Comparison of ENCODE assay signal across 8 mouse cellular contexts in genomic region chr2:34904849-34905542, GRCm38 (mm10). TPM values are rescaled to one million over a fixed set of nuclear protein-coding genes. Genes with fewer than 3 reads are reported as not detected.
A peak's percentile ranks its signal among the peaks of the same experiment; 100 is the strongest.
DNase-seq lines count a peak whose midpoint lies in the region; ATAC-seq lines count a peak whose summit lies in the region.

No protein-coding gene starts in this region.

- peak overlapping the region; percentile 66 for H3K4me2 ChIP-seq in hindbrain, embryonic 14.5 days (replicated peaks)

- peak; percentile 98 for ATAC-seq in hindbrain, embryonic 14.5 days (ENCODE audit: low FRiP score)

- no peaks in the 10 kb centered on the region for H3K4me1 ChIP-seq in hindbrain, embryonic 14.5 days (replicated peaks; ENCODE audit: control insufficient read depth, insufficient read depth, low read length)

- no peaks in the 10 kb centered on the region for H3K27me3 ChIP-seq in hindbrain, embryonic 14.5 days (ENCODE audit: control insufficient read depth, insufficient read depth, low read length)

- peak; percentile 99 for DNase-seq in R1 (ENCODE audit: low read depth, low spot score)
- DNase-seq in cerebellum, postnatal 25 days: peak; percentile 95 to 97
- DNase-seq in frontal cortex, postnatal 25 days (ENCODE audit: low spot score in 2 of 2): peak; percentile 91 to 95
- peak; percentile 96 for DNase-seq in hindbrain, embryonic 14.5 days (ENCODE audit: low spot score)
- DNase-seq in layer of hippocampus, postnatal 36 days: peak; percentile 99
- DNase-seq in lung, postnatal 36 days: peak; percentile 100
- DNase-seq in retina, postnatal 1 day: peak; percentile 100
- peak; percentile 97 to 98 for DNase-seq in urinary bladder, adult 18-20 months (ENCODE audit: low spot score in 2 of 2)

- H3K4me3 ChIP-seq in hindbrain, embryonic 14.5 days (replicated peaks; ENCODE audit: low read length): peak overlapping the region; percentile 31

- no peaks in the 10 kb centered on the region for H3K36me3 ChIP-seq in hindbrain, embryonic 14.5 days (replicated peaks; ENCODE audit: control insufficient read depth, insufficient read depth)

- WGBS in hindbrain, embryonic 14.5 days: under 1% methylated on average over 34 of the region's 34 CpGs

- peak overlapping the region; percentile 86 for H3K27ac ChIP-seq in hindbrain, embryonic 14.5 days

- H3K9ac ChIP-seq in hindbrain, embryonic 14.5 days: peak overlapping the region; percentile 54

- no peaks in the 10 kb centered on the region for H3K9me3 ChIP-seq in hindbrain, embryonic 14.5 days (ENCODE audit: control insufficient read depth, low read length)

RNA-seq across cellular contexts. Expression of gene Phf19, which starts 8.8 kb away (rescaled TPM):
- 1.8 and 4.1 TPM in 2 replicates for polyA plus RNA-seq in hindbrain, embryonic 14.5 days (2014; fragmentation: Nextera tagmentation; extraction: Ambion mirVana)
- total RNA-seq in layer of hippocampus, postnatal 36 days (2021): 1 to 10 TPM; 1.1 to 1.3 TPM

RNA-seq across cellular contexts. Expression of gene Psmd5, which starts 30.2 kb away (rescaled TPM):
- polyA plus RNA-seq in hindbrain, embryonic 14.5 days (2014; fragmentation: Nextera tagmentation; extraction: Ambion mirVana): 107 and 114 TPM in 2 replicates
- total RNA-seq in layer of hippocampus, postnatal 36 days (2021): 10 to 100 TPM; 40.3 to 44.3 TPM

RNA-seq across cellular contexts. Expression of gene Cutal, which starts 30.8 kb away (rescaled TPM):
- polyA plus RNA-seq in hindbrain, embryonic 14.5 days (2014; fragmentation: Nextera tagmentation; extraction: Ambion mirVana): 0.21 and 0.37 TPM in 2 replicates
- total RNA-seq in layer of hippocampus, postnatal 36 days (2021): under 1 TPM; 0.18 to 0.40 TPM

RNA-seq across cellular contexts. Expression of gene Traf1, which starts 56.6 kb away (rescaled TPM):
- polyA plus RNA-seq in hindbrain, embryonic 14.5 days (2014; fragmentation: Nextera tagmentation; extraction: Ambion mirVana): 1.2 and 2.0 TPM in 2 replicates
- total RNA-seq in layer of hippocampus, postnatal 36 days (2021): 1 to 10 TPM; 2.2 to 3.0 TPM

Comparison
In these comparisons a context has a peak if more than half of its experiments do, and no peak if none do; other contexts are left out.
1. Peak in every context shown above with its lines: DNase-seq, ATAC-seq, H3K4me3 ChIP-seq and H3K27ac ChIP-seq.